Mouse (Mus musculus): ENCODE measurements around the gene Palm3.

The Palm3 gene

DNA sequence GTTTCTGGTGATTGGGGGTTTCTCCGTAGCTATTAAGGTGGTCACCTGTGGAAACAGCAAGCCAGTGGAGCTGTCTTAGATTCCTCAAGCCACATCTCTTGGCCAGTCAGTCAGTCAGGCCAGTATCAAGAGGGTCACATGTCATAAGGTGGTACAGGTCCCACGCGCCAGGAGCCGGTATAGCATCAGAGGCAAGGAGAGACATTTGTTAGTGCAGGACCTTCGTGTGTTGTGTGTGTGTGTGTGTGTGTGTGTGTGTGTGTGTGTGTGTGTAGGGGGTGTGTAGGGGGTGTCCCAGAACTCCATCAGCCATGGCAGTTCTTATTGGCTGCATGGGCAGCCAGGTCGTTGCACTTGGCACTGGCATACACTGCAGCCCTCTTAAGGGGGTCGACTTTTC is 46.6 kb downstream of the Palm3 start:
- DNase-seq: no peak

DNA sequence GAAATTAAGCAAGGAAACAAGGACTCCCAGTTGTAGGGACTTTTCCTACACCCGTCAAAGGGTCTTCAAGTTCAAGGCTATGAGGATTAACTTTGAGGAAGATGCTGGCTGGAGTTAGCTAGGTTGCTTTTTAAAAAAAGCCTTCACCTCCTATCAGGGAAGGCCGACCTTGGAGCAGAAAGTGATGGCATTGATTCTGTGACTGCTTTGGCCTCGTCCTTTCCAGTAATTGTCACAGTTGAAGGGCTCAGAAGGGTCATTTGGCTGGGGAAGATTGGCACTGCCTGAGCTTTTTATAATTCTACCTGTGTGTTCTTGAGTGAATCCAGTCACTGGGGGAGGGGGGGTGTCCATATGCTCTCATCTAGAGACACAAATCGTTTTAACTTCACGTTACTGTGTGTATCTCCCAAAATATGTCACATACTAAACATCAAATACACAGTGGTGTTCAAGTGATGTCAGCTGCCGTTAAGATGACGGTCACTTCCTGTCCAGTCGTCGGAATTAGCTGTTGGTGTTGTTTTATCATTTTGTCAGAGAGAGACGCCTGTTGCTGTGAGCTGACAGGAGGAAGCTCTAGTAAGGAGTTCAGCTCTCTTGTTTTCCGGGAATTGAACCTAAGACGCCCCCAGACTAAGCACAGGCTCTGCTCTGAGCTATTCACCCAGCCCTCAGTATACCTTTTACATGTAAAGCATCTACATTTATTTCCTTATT is 47.2 kb downstream of the Palm3 start:
- peak; percentile 37 for DNase-seq

DNA sequence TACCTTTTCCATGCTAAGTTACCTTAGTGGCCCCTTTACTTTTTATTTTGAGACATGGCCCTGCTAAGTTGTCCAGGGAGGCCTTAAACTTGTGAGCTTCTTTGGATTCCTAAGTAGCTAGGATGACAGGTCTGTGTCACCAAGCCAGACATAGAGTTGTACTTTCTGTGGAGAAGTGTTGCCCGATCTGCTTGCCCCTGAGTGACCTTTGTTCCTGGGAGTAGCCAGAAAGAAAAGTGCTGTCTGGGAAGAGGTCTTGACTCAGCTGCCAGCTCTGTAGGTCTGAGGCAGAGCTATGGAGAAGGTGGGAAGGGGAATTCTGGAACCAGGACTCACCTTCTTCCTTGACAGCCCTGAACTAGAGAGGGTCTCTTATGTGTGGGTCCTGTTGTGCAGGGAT is 47.9 kb downstream of the Palm3 start:
- no peak for DNase-seq

DNA sequence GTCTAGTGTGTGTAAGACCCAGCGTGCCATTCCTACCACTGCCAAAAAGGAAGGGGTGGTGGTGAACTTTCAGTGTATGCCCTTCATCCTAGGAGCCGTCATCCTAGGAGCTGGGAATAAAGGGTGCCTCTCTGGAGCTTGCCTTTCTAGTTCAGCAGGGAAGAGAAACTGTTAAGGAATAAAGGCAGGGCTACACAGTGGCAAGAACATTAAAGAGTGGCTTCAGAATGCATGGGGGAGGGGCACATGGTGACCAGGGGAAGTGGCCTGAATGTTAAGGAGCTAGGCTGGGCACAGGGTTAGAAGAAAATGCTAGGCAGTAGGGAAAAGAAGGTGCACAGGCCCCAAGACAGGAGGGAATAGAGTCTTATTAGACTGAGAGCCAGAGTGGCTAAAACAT is 48.5 kb downstream of the Palm3 start:
- no peak for DNase-seq

DNA sequence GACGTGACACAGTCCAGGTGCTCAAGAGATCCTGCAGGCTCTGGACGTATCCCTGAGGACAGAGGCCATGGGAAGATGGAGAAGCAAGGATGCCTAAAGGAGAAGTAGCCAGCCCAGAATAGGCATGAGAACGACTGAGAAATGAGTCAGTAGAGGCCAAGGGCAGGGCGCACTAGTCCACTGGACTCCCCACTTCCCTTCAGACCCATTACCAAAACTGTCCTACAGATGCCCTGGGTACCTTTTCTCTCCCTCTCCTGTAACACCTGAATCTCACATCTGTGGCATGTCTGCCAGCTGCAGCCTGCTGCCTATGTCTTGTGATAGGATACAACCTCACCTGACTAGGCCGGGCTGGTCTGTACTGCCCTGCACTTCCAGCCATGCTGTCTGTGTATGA is 49.0 kb downstream of the Palm3 start:
- DNase-seq: no peak

DNA sequence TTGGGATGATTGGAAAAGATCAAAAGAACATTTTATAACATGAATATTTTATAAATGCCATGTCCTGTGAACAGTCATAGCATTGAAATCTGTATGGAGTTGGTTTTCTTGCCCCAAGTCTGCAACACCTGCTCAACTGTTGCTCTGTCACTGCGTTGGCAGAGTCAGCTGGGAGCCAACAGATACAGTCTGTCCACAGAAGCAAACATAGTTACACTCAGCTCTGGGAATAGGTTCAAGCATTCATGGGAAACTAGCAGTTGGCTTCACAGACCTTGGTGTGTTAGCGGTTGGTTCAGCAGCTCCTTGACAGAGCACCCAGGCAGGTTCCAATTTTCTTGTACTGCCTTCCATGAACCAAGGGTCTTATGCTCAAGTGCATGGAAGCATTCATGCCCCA is 49.4 kb downstream of the Palm3 start:
- no peak for DNase-seq

DNA sequence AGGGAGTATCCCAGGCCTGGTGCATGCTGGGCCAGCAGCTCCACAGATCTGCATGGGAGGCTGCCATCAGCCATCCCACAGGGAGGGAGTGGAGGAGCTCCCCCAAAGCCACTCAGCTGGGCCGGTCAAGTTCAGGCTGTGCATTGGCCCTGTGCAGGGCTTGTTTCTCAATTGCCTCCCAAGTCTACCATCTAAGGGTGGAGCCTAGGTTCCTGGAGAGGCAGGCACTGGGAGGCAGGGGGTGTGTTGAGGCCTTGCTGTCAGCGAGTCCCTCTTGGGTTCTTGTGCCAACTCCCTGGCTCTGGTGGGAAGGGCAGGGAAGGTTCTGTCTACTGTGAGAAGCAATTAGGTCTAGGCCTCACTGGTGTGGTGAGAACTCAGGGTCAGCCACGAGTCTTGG is 50.6 kb downstream of the Palm3 start:
- DNase-seq: no peak

DNA sequence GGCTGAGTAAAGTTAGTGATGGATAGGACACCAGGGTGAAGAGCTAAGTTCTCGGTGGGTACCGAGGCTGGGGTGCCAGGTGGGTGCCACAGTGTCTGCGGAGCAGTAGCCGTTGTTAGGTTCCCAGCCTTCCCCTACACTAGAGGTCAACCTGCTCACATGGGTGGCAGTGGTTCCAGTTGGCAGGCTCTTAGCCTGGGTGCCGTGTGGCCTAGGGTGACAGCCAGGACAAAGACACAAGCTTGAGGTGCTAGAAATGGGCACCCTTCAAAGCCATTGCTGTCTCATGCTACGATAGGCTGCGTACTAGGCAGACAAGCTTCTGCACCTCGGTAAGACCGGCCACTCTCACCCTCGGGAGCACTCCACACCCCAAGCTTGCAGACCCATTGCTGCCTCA is 51.0 kb downstream of the Palm3 start:
- DNase-seq: no peak

DNA sequence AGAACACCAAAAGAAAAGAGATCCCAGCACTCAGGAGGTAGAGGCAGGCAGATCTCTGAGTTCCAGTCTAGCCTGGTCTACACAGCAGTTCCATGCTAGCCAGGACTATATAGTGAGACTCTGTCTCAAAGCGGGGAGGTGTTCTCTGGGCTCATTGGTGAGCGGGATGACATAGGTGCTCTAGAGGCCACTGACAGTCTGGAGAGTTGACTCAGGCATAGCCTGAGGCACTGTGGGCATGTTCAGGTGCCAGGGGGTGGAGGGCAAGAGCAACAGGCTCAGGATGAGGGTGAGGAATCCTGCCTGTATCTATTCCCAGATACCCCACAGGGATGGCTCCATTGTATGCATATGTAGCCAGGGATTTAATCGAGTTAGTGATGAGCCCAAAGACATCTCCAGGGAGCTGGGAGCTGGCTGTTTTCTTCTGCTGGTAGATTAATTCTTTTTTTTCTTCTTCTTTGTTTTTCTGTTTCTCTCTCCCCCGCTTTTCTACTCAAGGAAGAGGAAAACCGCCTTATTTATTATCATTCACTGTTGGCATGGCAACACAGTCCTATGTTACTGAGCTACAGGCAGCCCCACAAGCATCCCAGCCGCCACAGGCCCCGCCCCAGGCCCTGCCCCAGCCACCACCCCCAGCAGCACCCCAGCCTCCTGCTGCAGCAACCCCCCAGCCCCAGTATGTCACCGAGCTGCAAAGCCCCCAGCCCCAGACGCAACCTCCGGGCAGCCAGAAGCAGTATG is 52.1 kb downstream of the Palm3 start:
- DNase-seq: no peak

DNA sequence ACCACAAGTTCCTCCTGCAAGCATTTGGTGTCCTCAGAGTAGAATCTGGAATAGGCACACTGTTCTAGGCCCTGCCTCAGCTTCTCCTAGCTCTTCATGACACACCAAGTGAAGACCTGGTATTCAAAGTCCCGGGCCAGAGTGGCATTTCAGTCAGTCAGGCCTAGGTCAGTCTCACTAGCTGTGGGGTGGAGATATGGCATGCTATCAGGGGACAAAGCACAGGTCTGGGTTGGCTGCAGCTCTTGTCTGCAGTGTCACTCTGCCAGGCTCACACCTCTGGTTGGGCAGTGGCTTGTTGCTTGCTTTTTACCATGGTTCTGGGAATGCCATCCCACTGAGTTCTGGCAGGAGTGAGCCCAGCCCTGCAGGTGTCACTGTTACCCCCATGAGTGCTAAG is 55.1 kb downstream of the Palm3 start:
- no peak for DNase-seq

DNA sequence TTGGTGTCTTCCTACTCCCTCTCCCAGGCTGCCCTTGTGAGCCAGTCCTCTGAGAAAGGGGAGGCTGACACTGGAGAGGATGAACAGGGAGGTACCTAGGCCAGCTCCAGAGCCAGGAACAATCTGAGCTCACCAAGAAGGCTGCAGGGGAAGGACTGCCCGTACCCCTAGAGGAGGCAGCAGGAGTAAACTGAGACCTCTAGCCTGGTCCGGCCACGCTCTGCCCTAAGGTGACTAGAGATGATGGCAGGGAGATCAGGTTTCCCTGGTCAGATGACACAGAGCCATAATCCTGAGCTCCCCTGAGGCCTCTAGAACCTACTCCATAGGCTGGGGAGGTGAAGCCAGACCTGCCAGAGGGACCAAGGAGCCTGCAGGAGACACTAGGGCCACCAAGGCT is 55.6 kb downstream of the Palm3 start:
- DNase-seq: no peak

DNA sequence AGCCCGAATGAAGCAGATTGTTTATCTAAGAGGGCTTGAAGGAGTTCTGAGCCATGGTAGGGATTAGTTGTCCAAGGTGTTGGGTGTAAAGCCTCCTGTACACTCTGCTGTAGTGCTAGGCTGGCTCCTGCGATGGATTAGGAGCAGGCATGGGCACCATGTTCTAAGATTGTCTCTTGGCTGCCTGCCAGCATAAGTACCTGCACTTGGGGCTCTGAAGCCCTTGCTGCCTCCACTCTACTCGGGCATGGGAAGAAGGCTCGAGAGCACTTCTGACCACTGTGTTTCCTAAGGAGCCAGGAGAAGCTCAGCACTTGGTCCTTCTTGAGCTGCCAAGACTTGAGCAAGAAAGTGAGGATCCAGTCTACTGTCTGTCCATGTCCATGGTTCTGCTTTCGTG is 57.9 kb downstream of the Palm3 start:
- no peak for DNase-seq

Data from cerebellum, adult 9-10 months (tissue).